Mouse (Mus musculus): ENCODE results near the gene Trak2.

DNA sequence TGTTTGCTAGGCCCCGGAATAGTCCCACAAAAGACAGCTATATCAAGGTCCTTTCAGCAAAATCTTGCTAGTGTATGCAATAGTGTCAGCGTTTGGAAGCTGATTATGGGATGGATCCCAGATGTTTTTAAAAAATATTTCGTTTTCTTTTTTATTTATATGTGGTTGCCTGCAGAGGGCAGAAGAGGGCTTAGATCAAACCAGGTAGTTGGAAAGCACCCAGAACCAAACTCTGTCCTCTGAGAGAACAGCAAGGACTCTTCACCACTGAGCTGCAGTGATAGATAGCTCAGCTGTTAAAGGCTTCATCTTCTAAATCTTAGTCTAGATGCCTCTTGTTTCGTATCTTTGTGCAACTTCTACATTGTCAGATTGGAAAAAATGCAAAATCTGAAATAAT is 36.0 kb upstream of the Trak2 start:
- TF ChIP-seq POLR2A (IDR thresholded peaks at IDR 0.05; ENCODE audit: borderline replicate concordance, insufficient read depth, low read length) (no peak), CTCF (IDR thresholded peaks at IDR 0.05; ENCODE audit: borderline replicate concordance, insufficient read depth, low read depth, low read length) (no peak)

All from cerebellum, adult 2 months (tissue).